Mouse (Mus musculus) CH12.LX (cell line): Measurements from ENCODE around the gene Lrrc29. TPM values are rescaled to one million over a fixed set of nuclear protein-coding genes. Genes with fewer than 3 reads are reported as not detected.

Experiments
- DNase-seq: peaks from one replicate; pipeline ENCODE4 v3.0.0-alpha.2; 2013; ENCODE audit errors: extremely low read depth
- H3K27ac ChIP-seq: 2 replicates; pipeline ENCODE4 v1.5.1; 2012; ENCODE audit warnings: low read depth, mild to moderate bottlenecking, control low read depth, moderate library complexity; ENCODE audit not compliant: insufficient read depth
- H3K27me3 ChIP-seq: replicated peaks from 2 replicates; pipeline ENCODE3; 2012; ENCODE audit warnings: inconsistent platforms
- H3K36me3 ChIP-seq, 2 experiments: replicated peaks in 1 of 2; 2 replicates each; pipeline versions ENCODE3 to v1.6.1; 2012; ENCODE audit warnings: inconsistent platforms in 1 of 2, low read length in 1 of 2, mild to moderate bottlenecking in 1 of 2, mixed read lengths in 1 of 2, moderate library complexity in 1 of 2; ENCODE audit not compliant: control insufficient read depth in 1 of 2, insufficient read depth in 1 of 2
- H3K4me1 ChIP-seq, 2 experiments: 2 replicates each; pipeline ENCODE4 v1.6.1; 2012; ENCODE audit warnings: inconsistent platforms in 1 of 2, moderate library complexity in 1 of 2; ENCODE audit not compliant: insufficient read depth in 2 of 2, control insufficient read depth in 1 of 2
- H3K4me2 ChIP-seq: 2 replicates; pipeline ENCODE4 v1.6.1; 2012; ENCODE audit warnings: low read depth, mild to moderate bottlenecking, control low read depth; ENCODE audit not compliant: poor library complexity, insufficient read depth, severe bottlenecking
- H3K4me3 ChIP-seq, 3 experiments: fragments of 150-350 bp in 1 of 3; sonication (generic) in 1 of 3; replicated peaks in 1 of 3; 2 replicates each; pipeline versions ENCODE3 to v1.5.1; 2011 to 2012; ENCODE audit warnings: low read depth in 2 of 3, low read length in 2 of 3, mild to moderate bottlenecking in 2 of 3, moderate library complexity in 2 of 3, control low read depth in 1 of 3, improper control_type of control experiment in 1 of 3, inconsistent platforms in 1 of 3, mixed read lengths in 1 of 3; ENCODE audit not compliant: poor library complexity in 1 of 3
- H3K79me2 ChIP-seq: replicated peaks from 2 replicates; pipeline ENCODE4 v1.6.1; 2012; ENCODE audit warnings: mild to moderate bottlenecking, moderate library complexity; ENCODE audit not compliant: control insufficient read depth, poor library complexity, insufficient read depth, severe bottlenecking; ENCODE audit errors: extremely low read depth
- H3K9ac ChIP-seq: 2 replicates; pipeline ENCODE4 v1.6.1; 2012; ENCODE audit warnings: low read depth, mild to moderate bottlenecking, control low read depth, moderate library complexity; ENCODE audit not compliant: insufficient read depth
- H3K9me3 ChIP-seq: replicated peaks from 2 replicates; pipeline ENCODE3; 2012; ENCODE audit warnings: low read length, inconsistent platforms, mixed read lengths
- CTCF ChIP-seq, 2 experiments: IDR thresholded peaks in 1 of 2; conservative IDR thresholded peaks in 1 of 2; 2 replicates each; pipeline ENCODE4 v1.5.1; 2011 to 2012; ENCODE audit warnings: low read depth in 2 of 2, low read length in 2 of 2, improper control_type of control experiment in 1 of 2, inconsistent platforms in 1 of 2, mild to moderate bottlenecking in 1 of 2, moderate library complexity in 1 of 2
- ELF1 ChIP-seq: IDR thresholded peaks from 2 replicates; pipeline ENCODE4 v1.6.1; 2014; ENCODE audit warnings: low read depth, mild to moderate bottlenecking, inconsistent platforms, low read length, improper control_type of control experiment
- EP300 ChIP-seq: IDR thresholded peaks from 2 replicates; pipeline ENCODE4 v1.6.1; 2011; ENCODE audit warnings: low read length, improper control_type of control experiment
- ETS1 ChIP-seq: conservative IDR thresholded peaks from 2 replicates; pipeline ENCODE4 v1.6.1; 2012; ENCODE audit warnings: low read depth, mild to moderate bottlenecking, inconsistent platforms, low read length, improper control_type of control experiment, moderate library complexity
- GABPA ChIP-seq: IDR thresholded peaks from 2 replicates; pipeline ENCODE4 v1.6.1; 2012; ENCODE audit warnings: low read depth, low read length, improper control_type of control experiment, inconsistent platforms; ENCODE audit not compliant: insufficient replicate concordance
- IRF4 ChIP-seq: IDR thresholded peaks from 2 replicates; pipeline ENCODE4 v1.6.1; 2014; ENCODE audit warnings: low read depth, mild to moderate bottlenecking, inconsistent platforms, low read length, improper control_type of control experiment
- KAT2A ChIP-seq: IDR thresholded peaks from 2 replicates; pipeline ENCODE4 v1.6.1; 2012; ENCODE audit warnings: low read length, improper control_type of control experiment, inconsistent platforms; ENCODE audit not compliant: insufficient replicate concordance
- MAX ChIP-seq: IDR thresholded peaks from 2 replicates; pipeline ENCODE4 v1.6.1; 2011; ENCODE audit warnings: low read length, improper control_type of control experiment
- MXI1 ChIP-seq: IDR thresholded peaks from 2 replicates; pipeline ENCODE4 v1.6.1; 2011; ENCODE audit warnings: mild to moderate bottlenecking, low read depth, low read length, improper control_type of control experiment
- PAX5 ChIP-seq: IDR thresholded peaks from 2 replicates; pipeline ENCODE4 v1.6.1; 2012; ENCODE audit warnings: low read length, inconsistent platforms, mixed read lengths
- POLR2AphosphoS2 ChIP-seq: IDR thresholded peaks from 2 replicates; pipeline ENCODE4 v1.6.1; 2011; ENCODE audit warnings: low read depth, low read length, improper control_type of control experiment
- RAD21 ChIP-seq: IDR thresholded peaks from 2 replicates; pipeline ENCODE4 v1.6.1; 2011; ENCODE audit warnings: low read depth, mild to moderate bottlenecking, low read length, improper control_type of control experiment, moderate library complexity
- SIN3A ChIP-seq: IDR thresholded peaks from 2 replicates; pipeline ENCODE4 v1.6.1; 2012; ENCODE audit warnings: low read length, improper control_type of control experiment, inconsistent platforms
- SMC3 ChIP-seq: IDR thresholded peaks from 2 replicates; pipeline ENCODE4 v1.6.1; 2011; ENCODE audit warnings: low read depth, low read length, improper control_type of control experiment
- TBP ChIP-seq: conservative IDR thresholded peaks from 2 replicates; pipeline ENCODE4 v1.6.1; 2011; ENCODE audit warnings: low read depth, low read length, improper control_type of control experiment
- TCF12 ChIP-seq: IDR thresholded peaks from 2 replicates; pipeline ENCODE4 v1.6.1; 2014; ENCODE audit warnings: low read depth, mild to moderate bottlenecking, inconsistent platforms, low read length, improper control_type of control experiment
- USF1 ChIP-seq: IDR thresholded peaks from 2 replicates; pipeline ENCODE4 v1.6.1; 2014; ENCODE audit warnings: low read depth, mild to moderate bottlenecking, inconsistent platforms, low read length, improper control_type of control experiment
- ZKSCAN1 ChIP-seq: IDR thresholded peaks from 2 replicates; pipeline ENCODE4 v1.6.1; 2012; ENCODE audit warnings: low read depth, inconsistent platforms, low read length, improper control_type of control experiment, borderline replicate concordance
- dilution Hi-C: fragments of 300-500 bp; cut with MboI; formaldehyde crosslinking; loops from 2 replicates; pipeline ENCODE4 v1.14.3; 2020; ENCODE audit warnings: low sequenced_read_pairs; ENCODE audit not compliant: extremely low pct_unique_long_range_greater_than_20kb, extremely low pct_ligation_motif_present
- in situ Hi-C: fragments of 300-500 bp; cut with MboI; formaldehyde crosslinking; loops from 3 replicates; pipeline ENCODE4 v1.14.3; 2019; ENCODE audit warnings: low sequenced_read_pairs, low pct_ligation_motif_present, low pct_unique_long_range_greater_than_20kb, mixed read lengths
- polyA plus RNA-seq: library from polyadenylated mRNA; unstranded; fragments of >175 nt; gene quantifications from 2 replicates; pipeline ENCODE4 v1.2.1, GENCODE M21; 2012; ENCODE audit warnings: low read depth; ENCODE audit not compliant: insufficient read length
- total RNA-seq, 2 experiments: library from RNA; depleted of rRNA; stranded (reverse); fragments of 300-350 nt in 1 of 2; fragments of >200 nt in 1 of 2; gene quantifications; 2 replicates each; pipeline ENCODE4 v1.2.3; 2012 to 2014

Lrrc29 gene
- total and polyA plus RNA-seq, 3 experiments, result 1.4 to 1.8 (median 1.7) TPM

DNA sequence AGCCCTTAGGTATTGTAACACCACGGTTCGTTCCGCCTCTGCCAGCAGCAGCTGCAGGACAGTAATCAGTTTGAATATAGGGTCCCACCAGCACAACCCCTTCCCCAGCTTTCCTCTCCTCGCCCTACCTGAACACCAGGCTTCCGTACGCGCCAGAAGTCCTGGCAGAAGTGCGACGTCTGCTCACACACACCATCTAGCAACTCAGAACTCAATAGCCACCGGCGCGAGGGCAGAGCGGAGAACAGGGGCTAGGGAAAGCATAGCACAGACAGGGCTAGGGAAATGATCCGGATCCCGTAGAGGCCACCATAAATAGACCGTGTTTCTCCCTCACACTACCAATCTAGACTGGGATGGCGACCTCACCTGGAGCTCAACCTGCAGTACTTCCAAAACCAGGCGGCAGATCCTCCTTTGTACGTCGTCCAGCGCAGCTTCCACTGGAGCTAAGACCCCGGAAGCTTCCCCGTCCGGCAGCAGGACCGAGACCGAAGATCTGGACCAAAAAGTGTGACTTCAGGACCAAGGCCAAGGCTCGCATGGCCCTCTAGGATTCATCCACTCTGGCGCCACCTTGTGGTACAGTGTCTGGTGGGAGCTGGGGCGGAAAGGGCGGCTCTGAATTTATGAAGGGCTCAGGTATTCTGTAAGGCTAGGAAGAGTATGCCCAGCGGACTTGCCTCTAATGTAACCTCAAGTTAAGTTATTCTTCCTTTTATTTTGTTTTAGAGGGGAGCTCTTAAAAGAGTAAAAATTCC lies 35.3 kb downstream of the Lrrc29 start:
- Histone ChIP-seq H3K4me3 (no peak overlapping the region), H3K36me3 (peaks cover 0 to 19% of the 10 kb centered on the region in 2 experiments), H3K9me3 (no peaks in the 10 kb centered on the region), H3K27me3 (no peaks in the 10 kb centered on the region), H3K9ac (no peak overlapping the region), H3K4me2 (no peak overlapping the region), H3K4me1 (peaks cover 13 to 36% of the 10 kb centered on the region in 2 experiments), H3K27ac (no peak overlapping the region), H3K79me2 (no peaks in the 10 kb centered on the region)
- in situ Hi-C loops (loop anchor here (5.0 kb wide), 1 partner anchor 33 kb away; the partner anchor contains the start of gene B3gnt9), dilution Hi-C loops (no loop called here)
- DNase-seq, result peak; percentile 89
- TF ChIP-seq CTCF (conservative IDR thresholded peaks at IDR 0.05 in 1 of 2, IDR thresholded peaks at IDR 0.05 in 1 of 2; ENCODE audit: low read depth in 2 of 2, low read length in 2 of 2), result peak; percentile 60 to 87
- no peak for TF ChIP-seq PAX5
- peak; percentile 49 for TF ChIP-seq RAD21
- peak; percentile 96 for TF ChIP-seq SIN3A
- 0 out of 2 replicates have a peak, but pooled peaks have one; percentile 16 for TF ChIP-seq MAX
- TF ChIP-seq MXI1, result peak; percentile 91
- peak; percentile 77 for TF ChIP-seq SMC3
- TF ChIP-seq EP300, result no peak
- 0 out of 2 replicates have a peak, but pooled peaks have one; percentile 22 for TF ChIP-seq IRF4
- 0 out of 2 replicates have a peak, but pooled peaks have one; percentile 8 for TF ChIP-seq ELF1
- no peak for TF ChIP-seq GABPA

DNA sequence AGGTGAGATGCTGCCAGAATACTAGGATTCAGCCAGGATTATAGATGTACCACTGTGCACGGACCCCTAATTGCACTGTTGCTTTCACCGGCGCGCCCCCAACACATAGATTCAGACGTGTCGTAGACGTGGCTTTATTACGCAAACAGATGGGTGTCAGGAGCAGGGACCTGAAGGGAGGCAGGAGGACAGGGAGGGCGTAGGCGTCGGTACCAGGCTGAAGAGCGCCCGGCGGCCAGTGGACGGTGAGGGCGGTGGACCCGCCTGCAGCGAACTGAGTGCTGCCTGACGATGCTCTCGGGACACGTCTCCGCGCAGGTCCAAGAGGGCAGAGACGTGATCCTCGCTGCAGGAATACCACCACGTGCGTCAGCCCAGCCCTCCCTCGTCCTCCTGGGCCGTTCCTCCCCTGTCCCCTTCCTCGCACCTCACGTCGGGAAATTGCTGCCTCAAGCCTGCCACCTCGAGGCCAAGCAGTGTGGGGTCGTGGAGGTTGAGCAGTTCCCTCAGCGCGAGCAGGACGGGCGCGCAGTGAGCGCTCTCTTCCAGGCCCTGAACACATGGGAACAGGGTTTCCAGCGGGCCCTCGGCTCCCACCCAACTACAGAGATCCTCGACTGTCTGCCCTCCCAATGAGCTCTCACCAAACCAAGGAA lies 36.1 kb downstream of the Lrrc29 start, which contains the start of gene 4931428F04Rik:
TSS of gene 4931428F04Rik (minus strand) at position 60 of the 656 bp plus-strand sequence.
- Histone ChIP-seq H3K4me1 (peaks cover 7 to 27% of the 10 kb centered on the region in 2 experiments), H3K36me3 (peaks cover 2 to 27% of the 10 kb centered on the region in 2 experiments), H3K9me3 (no peaks in the 10 kb centered on the region), H3K9ac (peak within 1 kb of the TSS; percentile 41; the same call in 1 of the 2 replicates), H3K4me2 (peak within 1 kb of the TSS; percentile 79), H3K4me3 (peak within 1 kb of the TSS; percentile 51 to 63 (median 59)), H3K79me2 (no peaks in the 10 kb centered on the region), H3K27ac (peak within 1 kb of the TSS; percentile 71), H3K27me3 (no peaks in the 10 kb centered on the region)
- TF ChIP-seq USF1 (no peak), SMC3 (0 out of 2 replicates have a peak, but pooled peaks have one; percentile 8), EP300 (no peak), PAX5 (no peak), TBP (no peak), KAT2A (no peak), ZKSCAN1 (no peak), ETS1 (no peak), TCF12 (no peak), POLR2AphosphoS2 (no peak), RAD21 (peak; percentile 14), CTCF (conservative IDR thresholded peaks at IDR 0.05 in 1 of 2, IDR thresholded peaks at IDR 0.05 in 1 of 2; ENCODE audit: low read depth in 2 of 2, low read length in 2 of 2) (peak in 1 of 2 experiments; percentile 52; a peak in 2 of 4 replicates)
- in situ Hi-C loops, result loop anchor here (5.0 to 10.0 kb wide), 2 partner anchors 33 to 165 kb away; partner anchors contain the start of gene B3gnt9
- dilution Hi-C loops, result no loop called here
- DNase-seq, result no peak
